Mouse (Mus musculus) heart, embryonic 15.5 days (tissue): Measurements from ENCODE around the gene Rabgap1. TPM values are rescaled to one million over a fixed set of nuclear protein-coding genes. Genes with fewer than 3 reads are reported as not detected.

Experiments used
- ATAC-seq: fragments of 200-750 bp; cut with Nextera tagmentation; replicated peaks from 2 replicates; pipeline ENCODE4 v1.8.0; 2017; ENCODE audit warnings: low read depth, moderate TSS enrichment; ENCODE audit not compliant: insufficient number of reproducible peaks, insufficient read depth, low FRiP score
- H3K27ac ChIP-seq: fragments of 300-500 bp; sonication (generic); 2 replicates; pipeline ENCODE4 v1.5.1; 2015; ENCODE audit warnings: mild to moderate bottlenecking, inconsistent platforms
- H3K27me3 ChIP-seq: fragments of 300-500 bp; sonication (generic); 2 replicates; pipeline ENCODE4 v1.6.1; 2015; ENCODE audit warnings: inconsistent platforms
- H3K36me3 ChIP-seq: fragments of 300-500 bp; sonication (generic); 2 replicates; pipeline ENCODE4 v1.6.1; 2015; ENCODE audit warnings: mild to moderate bottlenecking, inconsistent platforms
- H3K4me1 ChIP-seq: fragments of 300-500 bp; sonication (generic); replicated peaks from 2 replicates; pipeline ENCODE4 v1.6.1; 2015; ENCODE audit warnings: inconsistent platforms
- H3K4me2 ChIP-seq: fragments of 300-500 bp; sonication (generic); 2 replicates; pipeline ENCODE4 v1.6.1; 2015; ENCODE audit warnings: inconsistent platforms, mild to moderate bottlenecking, moderate library complexity
- H3K4me3 ChIP-seq: fragments of 300-500 bp; sonication (generic); 2 replicates; pipeline ENCODE4 v1.5.1; 2015; ENCODE audit warnings: mild to moderate bottlenecking, inconsistent platforms
- H3K9ac ChIP-seq: fragments of 300-500 bp; sonication (generic); 2 replicates; pipeline ENCODE4 v1.6.1; 2015; ENCODE audit warnings: mild to moderate bottlenecking, inconsistent platforms
- H3K9me3 ChIP-seq: fragments of 300-500 bp; sonication (generic); replicated peaks from 2 replicates; pipeline ENCODE4 v1.6.1; 2016; ENCODE audit warnings: inconsistent platforms
- WGBS: fragments of 180-500 bp; shearing (Covaris S2); methylation state at CpG from one replicate; pipeline ENCODE4 v1.1.7; 2015; ENCODE audit warnings: mixed read lengths; 5-methylcytosine and 5-hydroxymethylcytosine counted together
- polyA plus RNA-seq: library from polyadenylated mRNA; unstranded; fragments of >200 nt; fragmentation: Nextera tagmentation; extraction: Ambion mirVana; gene quantifications from 2 replicates; pipeline ENCODE4 v1.2.1, GENCODE M21; 2015

Gene Rabgap1
- polyA plus RNA-seq, 1 experiment from 2014 or later: 25.9 TPM

GRCm38 (mm10) chr2:37516922-37517462 lies 73.9 kb downstream of the Rabgap1 start:
- peaks cover 9% of the 10 kb centered on the region for H3K4me1 ChIP-seq
- ATAC-seq: no peak
- H3K9ac ChIP-seq: no peak overlapping the region
- H3K4me3 ChIP-seq: peak overlapping the region; percentile 6; the same call in 1 of the 2 replicates
- H3K9me3 ChIP-seq: no peaks in the 10 kb centered on the region
- no peaks in the 10 kb centered on the region for H3K27me3 ChIP-seq
- no peak overlapping the region for H3K4me2 ChIP-seq
- H3K27ac ChIP-seq: no peak overlapping the region
- WGBS: 35% methylated on average over 4 of the region's 4 CpGs
- H3K36me3 ChIP-seq: 0 out of 2 replicates have a peak, but pooled peaks cover 4% of the 10 kb centered on the region

GRCm38 (mm10) chr2:37518561-37519285 lies 75.6 kb downstream of the Rabgap1 start:
- H3K36me3 ChIP-seq: no peaks in the 10 kb centered on the region

GRCm38 (mm10) chr2:37519286-37519640 lies 76.2 kb downstream of the Rabgap1 start:
- H3K4me1 ChIP-seq: peaks cover 9% of the 10 kb centered on the region
- no peaks in the 10 kb centered on the region for H3K36me3 ChIP-seq
- H3K27ac ChIP-seq: no peak overlapping the region
- ATAC-seq: no peak
- 76% methylated on average over 1 of the region's 1 CpGs for WGBS
- H3K4me3 ChIP-seq: no peak overlapping the region
- no peaks in the 10 kb centered on the region for H3K9me3 ChIP-seq
- H3K4me2 ChIP-seq: no peak overlapping the region
- no peaks in the 10 kb centered on the region for H3K27me3 ChIP-seq
- no peak overlapping the region for H3K9ac ChIP-seq

More at GRCm38 (mm10) chr2:37518561-37519285, 75.6 kb downstream of the Rabgap1 start:
- ATAC-seq: no peak
- no peak overlapping the region for H3K4me3 ChIP-seq
- H3K27ac ChIP-seq: no peak overlapping the region
- H3K9ac ChIP-seq: no peak overlapping the region
- WGBS: 80% methylated on average over 4 of the region's 4 CpGs
- H3K4me1 ChIP-seq: peaks cover 9% of the 10 kb centered on the region
- H3K27me3 ChIP-seq: no peaks in the 10 kb centered on the region
- H3K4me2 ChIP-seq: no peak overlapping the region
- no peaks in the 10 kb centered on the region for H3K9me3 ChIP-seq

GRCm38 (mm10) chr2:37527587-37527986 lies 84.5 kb downstream of the Rabgap1 start:
- ATAC-seq: no peak
- Histone ChIP-seq H3K27me3 (no peaks in the 10 kb centered on the region), H3K9me3 (no peaks in the 10 kb centered on the region), H3K4me2 (no peak overlapping the region), H3K36me3 (no peaks in the 10 kb centered on the region), H3K9ac (no peak overlapping the region), H3K4me3 (no peak overlapping the region), H3K4me1 (peaks cover 6% of the 10 kb centered on the region), H3K27ac (peak overlapping the region; percentile 27)

- H3K4me1 ChIP-seq: peaks cover 6% of the 10 kb centered on the region
- no peaks in the 10 kb centered on the region for H3K27me3 ChIP-seq
- no peaks in the 10 kb centered on the region for H3K9me3 ChIP-seq
- H3K4me2 ChIP-seq: no peak overlapping the region
- H3K36me3 ChIP-seq: 0 out of 2 replicates have a peak, but pooled peaks cover 1% of the 10 kb centered on the region
- no peak for ATAC-seq
- H3K27ac ChIP-seq: no peak overlapping the region
- H3K4me3 ChIP-seq: no peak overlapping the region
- WGBS: 90% methylated on average over 2 of the region's 2 CpGs
- no peak overlapping the region for H3K9ac ChIP-seq
Observed at GRCm38 (mm10) chr2:37529397-37529796, 86.3 kb downstream of the Rabgap1 start.

GRCm38 (mm10) chr2:37530766-37531165 lies 87.7 kb downstream of the Rabgap1 start:
- Histone ChIP-seq H3K27ac (no peak overlapping the region), H3K36me3 (peaks cover 11% of the 10 kb centered on the region), H3K27me3 (no peaks in the 10 kb centered on the region), H3K4me2 (no peak overlapping the region), H3K4me3 (no peak overlapping the region), H3K9ac (no peak overlapping the region), H3K4me1 (peaks cover 6% of the 10 kb centered on the region), H3K9me3 (no peaks in the 10 kb centered on the region)
- ATAC-seq: no peak
- 81% methylated on average over 1 of the region's 1 CpGs for WGBS

- no peak for ATAC-seq
- no peak overlapping the region for H3K4me2 ChIP-seq
- H3K27me3 ChIP-seq: no peaks in the 10 kb centered on the region
- H3K4me1 ChIP-seq: peaks cover 6% of the 10 kb centered on the region
- peaks cover 17% of the 10 kb centered on the region for H3K36me3 ChIP-seq
- no peak overlapping the region for H3K4me3 ChIP-seq
- no peaks in the 10 kb centered on the region for H3K9me3 ChIP-seq
- H3K27ac ChIP-seq: no peak overlapping the region
- WGBS: 76% methylated on average over 3 of the region's 3 CpGs
- H3K9ac ChIP-seq: no peak overlapping the region
Observed at GRCm38 (mm10) chr2:37531639-37532038, 88.6 kb downstream of the Rabgap1 start.

- H3K36me3 ChIP-seq: peaks cover 43% of the 10 kb centered on the region
- peaks cover 2% of the 10 kb centered on the region; the same call in 1 of the 2 replicates for H3K4me1 ChIP-seq
- H3K27ac ChIP-seq: no peak overlapping the region
- WGBS: 73% methylated on average over 1 of the region's 1 CpGs
- H3K27me3 ChIP-seq: no peaks in the 10 kb centered on the region
- H3K9me3 ChIP-seq: no peaks in the 10 kb centered on the region
- H3K9ac ChIP-seq: no peak overlapping the region
- H3K4me2 ChIP-seq: no peak overlapping the region
- no peak overlapping the region for H3K4me3 ChIP-seq
- no peak for ATAC-seq
Observed at GRCm38 (mm10) chr2:37549346-37550012, 106.4 kb downstream of the Rabgap1 start.

- H3K4me3 ChIP-seq: no peak overlapping the region
- no peak for ATAC-seq
- H3K9me3 ChIP-seq: no peaks in the 10 kb centered on the region
- WGBS: 86% methylated on average over 2 of the region's 2 CpGs
- H3K9ac ChIP-seq: no peak overlapping the region
- H3K27ac ChIP-seq: no peak overlapping the region
- no peak overlapping the region for H3K4me2 ChIP-seq
- H3K27me3 ChIP-seq: no peaks in the 10 kb centered on the region
- H3K36me3 ChIP-seq: peaks cover 76% of the 10 kb centered on the region
- H3K4me1 ChIP-seq: no peaks in the 10 kb centered on the region
Observed at GRCm38 (mm10) chr2:37556366-37556765, 113.3 kb downstream of the Rabgap1 start.

GRCm38 (mm10) chr2:37565579-37565978 lies 122.5 kb downstream of the Rabgap1 start:
- no peaks in the 10 kb centered on the region for H3K27me3 ChIP-seq
- peaks cover 18% of the 10 kb centered on the region for H3K4me1 ChIP-seq
- peaks cover 60% of the 10 kb centered on the region for H3K36me3 ChIP-seq
- no peaks in the 10 kb centered on the region for H3K9me3 ChIP-seq
- no peak overlapping the region for H3K9ac ChIP-seq
- WGBS: 40% methylated on average over 2 of the region's 2 CpGs
- H3K4me2 ChIP-seq: no peak overlapping the region
- no peak for ATAC-seq
- no peak overlapping the region for H3K27ac ChIP-seq
- no peak overlapping the region for H3K4me3 ChIP-seq

- H3K36me3 ChIP-seq: peaks cover 55% of the 10 kb centered on the region
- no peaks in the 10 kb centered on the region for H3K9me3 ChIP-seq
- H3K9ac ChIP-seq: no peak overlapping the region
- H3K27ac ChIP-seq: no peak overlapping the region
- H3K4me3 ChIP-seq: no peak overlapping the region
- no peak for ATAC-seq
- WGBS: 51% methylated on average over 1 of the region's 1 CpGs
- H3K4me1 ChIP-seq: peaks cover 21% of the 10 kb centered on the region
- H3K27me3 ChIP-seq: no peaks in the 10 kb centered on the region
- no peak overlapping the region for H3K4me2 ChIP-seq
Observed at GRCm38 (mm10) chr2:37566035-37566434, 123.0 kb downstream of the Rabgap1 start.
